Mouse (Mus musculus): Measurements from ENCODE around the gene Tfdp2. TPM values are rescaled to one million over a fixed set of nuclear protein-coding genes. Genes with fewer than 3 reads are reported as not detected.
"Not testable (repeated sequence)": the region's sequence is repeated elsewhere in the genome, so short reads cannot be mapped to it uniquely, and the experiment has no call there.

Tfdp2 gene
- polyA plus RNA-seq, 1 experiment: 5.2 TPM

DNA sequence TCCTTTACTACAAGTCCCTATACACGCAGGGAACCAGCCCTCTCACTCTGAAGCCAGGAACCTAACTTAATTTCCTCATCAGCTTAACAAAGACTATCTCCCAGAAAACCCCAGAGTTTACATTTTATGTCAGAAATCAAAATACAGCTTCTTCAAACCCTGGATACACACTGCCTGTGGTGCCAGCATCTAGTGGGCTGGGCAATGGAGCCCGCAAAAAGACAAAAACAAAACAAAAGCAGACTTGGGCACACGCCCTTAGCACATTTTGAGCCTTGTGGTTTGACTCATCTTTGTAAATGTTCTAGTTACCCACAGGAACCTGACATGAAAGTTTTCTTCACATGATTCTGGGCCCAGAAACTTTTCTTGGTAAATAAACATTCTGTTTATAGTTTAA is 154.4 kb downstream of the Tfdp2 start:
- Histone ChIP-seq H3K27me3 (ENCODE audit: control insufficient read depth) (no peaks in the 10 kb centered on the region), H3K36me3 (ENCODE audit: control insufficient read depth) (peaks cover 24% of the 10 kb centered on the region), H3K4me1 (ENCODE audit: control insufficient read depth) (peaks cover 20% of the 10 kb centered on the region), H3K9me3 (ENCODE audit: control insufficient read depth, low read length) (no peaks in the 10 kb centered on the region), H3K4me3 (replicated peaks) (no peak overlapping the region)
- TF ChIP-seq TAL1 (IDR thresholded peaks at IDR 0.05; ENCODE audit: low read length) (no peak), GATA1 (IDR thresholded peaks at IDR 0.05; ENCODE audit: low read length) (no peak)

DNA sequence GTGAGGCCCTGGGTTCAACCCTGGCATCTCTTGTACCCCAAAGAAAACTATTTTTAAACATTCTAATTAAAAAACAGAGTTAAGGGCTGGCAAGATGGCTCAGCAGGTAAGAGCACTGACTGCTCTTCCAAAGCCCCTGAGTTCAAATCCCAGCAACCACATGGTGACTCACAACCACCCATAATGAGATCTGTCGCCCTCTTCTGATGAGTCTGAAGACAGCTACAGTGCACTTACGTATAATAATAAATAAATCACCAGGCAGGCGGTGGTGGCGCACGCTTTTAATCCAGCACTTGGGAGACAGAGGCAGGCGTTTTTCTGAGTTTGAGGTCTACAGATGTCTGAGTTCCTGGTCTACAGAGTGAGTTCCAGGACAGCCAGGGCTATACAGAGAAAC is 155.7 kb downstream of the Tfdp2 start:
- H3K27me3 ChIP-seq (ENCODE audit: control insufficient read depth): not testable (repeated sequence)

DNA sequence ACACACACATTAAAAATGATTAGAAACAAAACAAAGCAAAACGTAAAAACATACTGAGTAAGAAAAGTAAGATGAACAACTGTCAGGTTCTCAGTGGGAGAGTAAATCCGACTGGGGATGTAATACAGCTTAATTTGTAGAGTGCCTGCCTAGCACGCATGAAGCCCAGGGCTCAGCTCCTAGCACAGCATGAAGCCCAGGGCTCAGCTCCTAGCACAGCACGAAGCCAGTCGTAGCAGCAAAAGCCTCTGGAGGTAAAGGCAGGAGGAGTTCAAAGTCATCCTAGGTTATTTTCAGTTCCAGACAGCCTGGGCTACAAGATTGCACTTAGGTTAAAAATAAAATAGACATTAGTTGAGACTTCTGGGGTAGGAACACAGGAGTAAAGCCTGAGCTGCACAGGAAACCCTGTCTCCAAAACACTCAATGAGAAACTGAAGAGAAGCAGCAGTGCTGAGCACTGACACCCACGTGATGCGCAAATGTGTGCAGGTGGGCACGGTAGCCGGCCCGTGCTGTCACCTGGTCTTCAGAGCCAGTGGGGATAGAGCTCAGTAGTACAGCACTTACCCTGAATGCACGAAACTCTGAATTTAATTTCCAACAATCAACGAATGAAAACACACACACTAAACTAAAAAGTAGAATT is 157.2 kb downstream of the Tfdp2 start:
- Histone ChIP-seq H3K4me1 (ENCODE audit: control insufficient read depth) (peaks cover 24% of the 10 kb centered on the region), H3K4me3 (replicated peaks) (no peak overlapping the region), H3K27me3 (ENCODE audit: control insufficient read depth) (no peaks in the 10 kb centered on the region), H3K9me3 (ENCODE audit: control insufficient read depth, low read length) (no peaks in the 10 kb centered on the region), H3K36me3 (ENCODE audit: control insufficient read depth) (peaks cover 31% of the 10 kb centered on the region)
- no peak for TF ChIP-seq TAL1 (IDR thresholded peaks at IDR 0.05; ENCODE audit: low read length)
- no peak for TF ChIP-seq GATA1 (IDR thresholded peaks at IDR 0.05; ENCODE audit: low read length)

More for the DNA sequence above, 155.7 kb downstream of the Tfdp2 start:
- not testable (repeated sequence) for H3K9me3 ChIP-seq (ENCODE audit: control insufficient read depth, low read length); H3K4me3 ChIP-seq (replicated peaks)
- H3K36me3 ChIP-seq (ENCODE audit: control insufficient read depth): peaks cover 23% of the 10 kb centered on the region
- peaks cover 22% of the 10 kb centered on the region for H3K4me1 ChIP-seq (ENCODE audit: control insufficient read depth)

DNA sequence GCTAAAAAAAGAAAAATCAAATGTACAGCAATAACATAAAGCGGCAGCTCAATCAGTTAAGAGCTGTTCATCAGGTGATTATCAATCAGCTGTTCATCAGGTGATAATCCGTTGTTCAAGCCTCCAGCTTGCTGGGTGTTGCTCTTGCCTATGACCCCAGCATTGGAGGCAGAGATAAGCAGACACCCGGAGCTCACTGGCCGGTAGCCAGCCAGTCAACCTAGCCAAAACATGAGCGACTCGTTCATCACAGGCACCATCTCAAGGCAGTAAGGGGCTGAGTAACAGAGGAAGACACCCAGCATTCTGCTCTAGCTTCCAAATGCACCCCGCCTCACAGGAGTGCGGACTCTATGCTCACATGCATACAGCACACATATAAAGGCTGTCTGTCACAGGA is 157.7 kb downstream of the Tfdp2 start:
- Histone ChIP-seq H3K9me3 (ENCODE audit: control insufficient read depth, low read length) (no peaks in the 10 kb centered on the region), H3K4me1 (ENCODE audit: control insufficient read depth) (peaks cover 27% of the 10 kb centered on the region), H3K27me3 (ENCODE audit: control insufficient read depth) (no peaks in the 10 kb centered on the region), H3K4me3 (replicated peaks) (no peak overlapping the region), H3K36me3 (ENCODE audit: control insufficient read depth) (peaks cover 35% of the 10 kb centered on the region)
- TF ChIP-seq TAL1 (IDR thresholded peaks at IDR 0.05; ENCODE audit: low read length) (no peak), GATA1 (IDR thresholded peaks at IDR 0.05; ENCODE audit: low read length) (no peak)

DNA sequence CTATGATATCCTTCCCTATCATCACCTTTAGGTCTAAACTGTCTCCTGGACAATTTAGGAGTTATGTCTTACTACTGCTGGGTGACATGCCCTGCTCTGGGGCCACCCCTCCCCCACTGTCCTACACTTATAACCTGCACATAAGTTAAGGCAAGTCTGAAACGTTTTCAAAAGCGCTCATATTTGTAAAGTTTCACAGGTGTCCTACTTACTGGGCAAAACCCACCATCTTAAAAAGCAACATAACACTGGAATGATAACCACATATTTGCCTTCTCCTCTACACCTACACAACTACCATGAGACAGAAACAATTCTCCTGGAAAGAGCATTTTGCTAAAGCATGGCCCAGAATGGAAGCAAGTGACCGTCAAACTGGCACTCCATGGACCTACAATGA is 164.0 kb downstream of the Tfdp2 start:
- Histone ChIP-seq H3K27me3 (ENCODE audit: control insufficient read depth) (no peaks in the 10 kb centered on the region), H3K36me3 (ENCODE audit: control insufficient read depth) (peaks cover 41% of the 10 kb centered on the region), H3K4me3 (replicated peaks) (no peak overlapping the region), H3K4me1 (ENCODE audit: control insufficient read depth) (peaks cover 36% of the 10 kb centered on the region), H3K9me3 (ENCODE audit: control insufficient read depth, low read length) (no peaks in the 10 kb centered on the region)
- TF ChIP-seq GATA1 (IDR thresholded peaks at IDR 0.05; ENCODE audit: low read length) (no peak), TAL1 (IDR thresholded peaks at IDR 0.05; ENCODE audit: low read length) (no peak)

DNA sequence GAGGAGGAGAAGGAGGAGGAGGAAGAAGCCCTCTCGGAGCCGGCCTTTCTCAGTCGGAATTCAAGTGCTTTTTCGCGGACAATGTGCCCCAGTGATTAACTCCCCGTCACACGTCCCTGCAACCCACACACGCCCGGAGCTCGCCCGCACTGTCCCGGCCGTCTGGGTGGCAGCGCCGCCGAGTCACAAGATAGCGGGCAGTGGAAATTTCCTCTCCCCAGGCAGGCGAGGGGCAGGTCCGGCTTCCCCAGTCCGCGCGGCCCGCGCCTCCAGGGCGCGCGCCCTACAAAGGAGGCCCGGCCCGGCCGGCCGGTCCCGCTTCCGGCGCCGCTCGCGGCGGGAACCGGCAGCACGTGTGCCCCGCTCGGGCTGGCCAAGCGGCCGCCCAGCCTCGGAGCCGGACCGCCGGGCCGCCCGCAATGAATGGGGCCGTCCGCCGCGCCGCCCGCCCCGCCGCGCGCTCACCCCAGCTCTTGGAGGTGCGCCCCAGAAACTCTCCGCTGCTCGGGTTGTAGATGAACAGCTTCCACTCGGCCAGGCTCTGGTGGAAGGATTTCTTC is 167.6 kb downstream of the Tfdp2 start:
- Histone ChIP-seq H3K9me3 (ENCODE audit: control insufficient read depth, low read length) (no peaks in the 10 kb centered on the region), H3K36me3 (ENCODE audit: control insufficient read depth) (peaks cover 23% of the 10 kb centered on the region), H3K4me1 (ENCODE audit: control insufficient read depth) (peaks cover 34% of the 10 kb centered on the region), H3K27me3 (ENCODE audit: control insufficient read depth) (no peaks in the 10 kb centered on the region), H3K4me3 (replicated peaks) (peak overlapping the region; percentile 93)
- no peak for TF ChIP-seq TAL1 (IDR thresholded peaks at IDR 0.05; ENCODE audit: low read length)
- TF ChIP-seq GATA1 (IDR thresholded peaks at IDR 0.05; ENCODE audit: low read length): no peak

DNA sequence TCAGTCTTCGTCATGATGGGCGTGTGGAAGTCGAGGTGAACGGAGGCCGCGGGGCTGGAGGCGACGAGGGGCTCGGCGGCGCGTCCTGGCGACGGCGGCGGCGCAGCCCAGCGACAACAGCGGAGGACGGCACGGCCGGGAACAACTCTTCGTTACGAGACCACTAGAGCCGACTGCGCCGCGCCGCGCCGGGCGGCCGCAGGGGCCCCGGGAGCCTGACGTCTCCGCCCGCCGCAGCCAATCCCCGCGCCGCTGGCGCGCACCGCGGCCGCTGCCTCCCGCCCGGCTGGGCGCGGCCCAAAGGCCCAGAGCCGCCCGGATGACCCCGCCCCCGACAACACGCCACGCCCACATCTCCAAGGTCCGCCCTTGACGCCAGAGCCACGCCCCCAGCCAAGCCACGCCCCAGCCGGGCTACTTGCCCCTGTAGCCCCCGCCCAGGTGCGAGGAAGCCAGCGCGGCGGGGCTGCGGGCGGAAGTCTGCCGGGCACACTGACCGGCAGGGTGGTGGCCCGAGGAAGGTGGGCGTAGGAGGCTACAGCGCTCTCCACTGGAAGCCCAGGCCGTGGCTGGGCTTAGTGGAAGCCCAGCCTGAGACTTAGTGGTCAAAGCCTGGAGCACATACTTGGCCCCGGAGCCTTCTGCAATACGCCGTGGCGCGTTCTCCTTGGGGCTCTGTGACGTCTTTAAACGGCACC is 168.2 kb downstream of the Tfdp2 start, which contains the start of gene Atp1b3:
Atp1b3 (minus strand) TSS at position 302 of the 698 bp plus-strand sequence.
- Histone ChIP-seq H3K4me1 (ENCODE audit: control insufficient read depth) (peaks cover 32% of the 10 kb centered on the region), H3K27me3 (ENCODE audit: control insufficient read depth) (no peaks in the 10 kb centered on the region), H3K36me3 (ENCODE audit: control insufficient read depth) (peaks cover 19% of the 10 kb centered on the region), H3K4me3 (replicated peaks) (peak within 1 kb of the TSS; percentile 93), H3K9me3 (ENCODE audit: control insufficient read depth, low read length) (no peaks in the 10 kb centered on the region)
- TF ChIP-seq TAL1 (IDR thresholded peaks at IDR 0.05; ENCODE audit: low read length) (no peak), GATA1 (IDR thresholded peaks at IDR 0.05; ENCODE audit: low read length) (no peak)

DNA sequence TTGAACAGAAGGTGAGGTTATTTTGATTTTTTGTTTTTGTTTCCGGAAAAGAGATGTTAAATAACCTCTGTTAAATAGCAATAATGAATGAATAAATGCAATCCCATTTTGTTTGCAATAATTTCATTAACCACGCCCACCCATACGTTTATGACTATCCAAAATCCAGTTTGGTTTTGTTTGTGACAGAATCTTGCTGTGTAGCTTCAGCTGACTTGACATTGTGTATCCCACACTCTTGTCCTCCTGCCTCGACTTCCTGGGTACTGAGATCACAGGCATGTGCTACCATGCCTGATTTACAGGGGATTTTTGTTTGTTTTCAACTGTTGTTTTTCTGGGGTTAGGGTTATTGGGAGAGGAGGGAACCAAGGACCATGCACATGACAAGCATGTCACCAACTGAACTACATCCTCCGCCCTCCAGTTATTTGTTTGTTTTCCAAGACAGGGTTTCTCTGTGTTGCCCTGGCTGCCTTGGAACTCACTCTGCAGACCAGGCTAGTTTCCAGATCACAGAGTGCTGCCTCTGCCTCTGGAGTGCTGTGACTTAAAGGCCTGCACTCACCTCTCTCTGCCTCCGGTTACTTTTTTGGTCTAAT is 169.3 kb downstream of the Tfdp2 start:
- no peaks in the 10 kb centered on the region for H3K9me3 ChIP-seq (ENCODE audit: control insufficient read depth, low read length)
- TF ChIP-seq GATA1 (IDR thresholded peaks at IDR 0.05; ENCODE audit: low read length) (no peak), TAL1 (IDR thresholded peaks at IDR 0.05; ENCODE audit: low read length) (no peak)
- H3K36me3 ChIP-seq (ENCODE audit: control insufficient read depth): peaks cover 14% of the 10 kb centered on the region
- H3K4me3 ChIP-seq (replicated peaks): peak overlapping the region; percentile 42
- H3K27me3 ChIP-seq (ENCODE audit: control insufficient read depth): no peaks in the 10 kb centered on the region
- peaks cover 39% of the 10 kb centered on the region for H3K4me1 ChIP-seq (ENCODE audit: control insufficient read depth)

Measured in erythroblast, embryonic 14.5 days (primary cell).